Mouse (Mus musculus): Measurements from ENCODE around the gene Gucy1b2. TPM values are rescaled to one million over a fixed set of nuclear protein-coding genes. Genes with fewer than 3 reads are reported as not detected.
A peak's percentile ranks its signal among the peaks of the same experiment; 100 is the strongest.

The Gucy1b2 gene
- polyA plus RNA-seq (2015; fragmentation: Nextera tagmentation; extraction: Ambion mirVana): not detected in 2 replicates

- H3K4me2 ChIP-seq: peak within 1 kb of the TSS; percentile 46
- no peak within 1 kb of the TSS for H3K4me3 ChIP-seq (replicated peaks)
- no peak within 1 kb of the TSS for H3K27ac ChIP-seq
- no peak for ATAC-seq (replicated peaks; ENCODE audit: low FRiP score)
- no peaks in the 10 kb centered on the region for H3K27me3 ChIP-seq
- WGBS: 76% methylated on average over 9 of the region's 9 CpGs
- no peaks in the 10 kb centered on the region for H3K36me3 ChIP-seq
- no peaks in the 10 kb centered on the region for H3K4me1 ChIP-seq
- no peak within 1 kb of the TSS for H3K9ac ChIP-seq
- no peaks in the 10 kb centered on the region for H3K9me3 ChIP-seq (replicated peaks)
Measured at GRCm38 (mm10) chr14:62456239-62456747, at the start of gene Gucy1b2. Gene Gucy1b2, minus strand, starts transcription at chr14:62456289.

DNA sequence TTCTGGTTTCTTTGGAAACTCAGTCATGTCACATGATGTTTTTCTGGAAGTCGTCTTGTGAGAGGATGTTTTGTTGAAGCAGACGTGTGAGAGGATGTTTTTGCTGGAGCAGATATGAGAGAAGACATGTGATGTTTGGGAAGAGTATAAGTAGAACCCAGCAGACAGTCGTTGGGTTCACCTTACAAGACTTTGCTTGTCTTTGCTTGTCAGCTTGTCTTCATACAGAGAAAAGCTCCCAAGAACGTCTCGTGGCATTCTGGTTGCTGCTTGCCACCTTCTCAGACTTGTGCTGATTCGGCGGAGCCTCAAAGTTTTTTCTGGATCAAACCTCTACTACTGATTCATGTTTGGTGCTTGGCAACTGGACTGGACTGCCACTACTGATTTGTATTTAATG lies 41.3 kb upstream of the Gucy1b2 start:
- no peak overlapping the region for H3K27ac ChIP-seq
- no peaks in the 10 kb centered on the region for H3K36me3 ChIP-seq
- H3K4me1 ChIP-seq: 0 out of 2 replicates have a peak, but pooled peaks cover under 1% of the 10 kb centered on the region
- 74% methylated on average over 7 of the region's 7 CpGs for WGBS
- no peak overlapping the region for H3K9ac ChIP-seq
- H3K4me2 ChIP-seq: no peak overlapping the region
- no peaks in the 10 kb centered on the region for H3K9me3 ChIP-seq (replicated peaks)
- H3K4me3 ChIP-seq (replicated peaks): no peak overlapping the region
- no peaks in the 10 kb centered on the region for H3K27me3 ChIP-seq
- no peak for ATAC-seq (replicated peaks; ENCODE audit: low FRiP score)

- H3K9ac ChIP-seq: no peak overlapping the region
- no peaks in the 10 kb centered on the region for H3K9me3 ChIP-seq (replicated peaks)
- H3K36me3 ChIP-seq: no peaks in the 10 kb centered on the region
- no peak for ATAC-seq (replicated peaks; ENCODE audit: low FRiP score)
- 0 out of 2 replicates have a peak, but pooled peaks cover 5% of the 10 kb centered on the region for H3K4me1 ChIP-seq
- 48% methylated on average over 1 of the region's 1 CpGs for WGBS
- H3K27ac ChIP-seq: no peak overlapping the region
- no peak overlapping the region for H3K4me2 ChIP-seq
- H3K4me3 ChIP-seq (replicated peaks): no peak overlapping the region
- H3K27me3 ChIP-seq: no peaks in the 10 kb centered on the region
Measured at GRCm38 (mm10) chr14:62496501-62496900, 40.4 kb upstream of the Gucy1b2 start.

DNA sequence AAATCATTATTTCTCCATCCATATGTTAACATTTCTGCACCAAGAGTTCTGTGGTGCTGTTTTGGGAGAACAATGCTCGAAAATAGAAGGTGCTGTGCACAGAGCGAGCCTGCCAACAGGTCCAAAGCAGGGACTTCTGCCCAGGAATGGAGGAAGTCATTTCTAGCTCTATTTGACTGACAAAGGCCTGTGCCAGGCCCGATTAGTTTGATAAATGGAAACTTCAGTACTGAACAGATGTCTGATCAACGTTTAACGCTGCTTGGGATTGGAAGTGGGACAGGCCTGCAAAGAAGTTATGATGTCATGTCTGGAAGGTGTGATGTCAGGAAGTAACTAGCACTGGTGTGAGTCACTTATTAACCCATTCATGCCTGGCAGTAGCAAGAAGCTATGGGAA lies 37.4 kb upstream of the Gucy1b2 start:
- no peak overlapping the region for H3K4me2 ChIP-seq
- WGBS: 80% methylated on average over 5 of the region's 5 CpGs
- no peak overlapping the region for H3K4me3 ChIP-seq (replicated peaks)
- H3K27me3 ChIP-seq: no peaks in the 10 kb centered on the region
- H3K27ac ChIP-seq: no peak overlapping the region
- H3K9me3 ChIP-seq (replicated peaks): no peaks in the 10 kb centered on the region
- H3K4me1 ChIP-seq: 0 out of 2 replicates have a peak, but pooled peaks cover 5% of the 10 kb centered on the region
- ATAC-seq (replicated peaks; ENCODE audit: low FRiP score): no peak
- H3K9ac ChIP-seq: no peak overlapping the region
- no peaks in the 10 kb centered on the region for H3K36me3 ChIP-seq

DNA sequence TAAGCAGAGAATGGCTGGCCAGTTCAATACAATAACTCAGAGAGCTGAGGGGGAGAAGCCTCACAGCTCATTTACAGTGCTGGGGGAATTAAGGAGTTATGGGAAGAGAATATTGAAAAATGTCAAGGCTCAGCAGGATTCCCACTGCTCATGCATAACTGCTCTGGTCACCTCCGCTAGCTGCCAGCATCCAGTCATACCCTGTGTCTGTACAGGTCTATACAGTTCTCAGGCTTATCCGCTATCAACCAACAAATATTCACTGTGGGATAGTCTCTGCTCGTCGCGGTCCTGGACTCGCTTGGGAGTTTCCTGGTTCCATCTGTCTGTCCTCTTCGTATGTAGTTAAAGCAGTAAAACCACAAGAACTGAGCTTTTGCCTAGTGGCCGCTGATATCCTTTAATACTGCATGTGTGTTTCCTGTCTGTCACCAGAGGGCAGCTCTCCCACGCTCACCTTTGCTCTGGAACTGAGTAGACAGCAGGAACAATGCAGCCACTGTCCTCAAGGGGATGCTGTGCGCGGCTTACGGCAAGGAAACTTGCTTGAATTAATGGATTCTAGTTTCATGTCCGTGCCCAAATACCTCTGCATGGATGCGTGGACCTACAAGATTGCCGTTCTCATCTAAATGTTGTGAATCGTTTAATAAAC lies 36.2 kb upstream of the Gucy1b2 start:
- no peak for ATAC-seq (replicated peaks; ENCODE audit: low FRiP score)
- 32% methylated on average over 16 of the region's 16 CpGs for WGBS
- H3K4me2 ChIP-seq: no peak overlapping the region

DNA sequence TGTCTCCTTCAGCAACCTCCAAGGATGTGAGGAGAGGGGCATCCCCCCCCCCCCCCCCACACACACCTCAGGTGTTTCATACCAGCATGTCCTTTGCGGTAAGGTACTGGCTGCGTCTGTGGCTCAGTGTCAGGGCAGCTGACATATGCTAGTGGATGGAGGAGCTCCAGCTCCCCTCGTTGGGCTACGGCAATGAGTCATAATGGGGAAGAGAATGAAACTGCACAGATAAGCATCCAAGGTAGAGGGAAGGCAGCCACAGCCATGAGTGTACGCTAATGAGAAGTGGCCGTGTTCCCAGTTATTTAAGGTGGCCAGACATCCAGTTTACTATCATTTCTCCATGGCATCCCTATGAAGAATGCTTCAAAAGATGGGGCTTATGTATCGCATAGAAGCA lies 32.2 kb upstream of the Gucy1b2 start:
- no peak for ATAC-seq (replicated peaks; ENCODE audit: low FRiP score)
- WGBS: 95% methylated on average over 7 of the region's 7 CpGs
- H3K27me3 ChIP-seq: no peaks in the 10 kb centered on the region
- no peak overlapping the region for H3K9ac ChIP-seq
- H3K9me3 ChIP-seq (replicated peaks): no peaks in the 10 kb centered on the region
- no peak overlapping the region for H3K4me3 ChIP-seq (replicated peaks)
- 0 out of 2 replicates have a peak, but pooled peaks cover 5% of the 10 kb centered on the region for H3K4me1 ChIP-seq
- no peak overlapping the region for H3K4me2 ChIP-seq
- no peak overlapping the region for H3K27ac ChIP-seq
- no peaks in the 10 kb centered on the region for H3K36me3 ChIP-seq

More for the DNA sequence above, 36.2 kb upstream of the Gucy1b2 start:
- no peak overlapping the region for H3K27ac ChIP-seq
- H3K4me3 ChIP-seq (replicated peaks): no peak overlapping the region
- no peaks in the 10 kb centered on the region for H3K27me3 ChIP-seq
- 0 out of 2 replicates have a peak, but pooled peaks cover 5% of the 10 kb centered on the region for H3K4me1 ChIP-seq
- H3K9ac ChIP-seq: no peak overlapping the region
- no peaks in the 10 kb centered on the region for H3K9me3 ChIP-seq (replicated peaks)
- H3K36me3 ChIP-seq: no peaks in the 10 kb centered on the region

GRCm38 (mm10) chr14:62481381-62481780 lies 25.3 kb upstream of the Gucy1b2 start:
- H3K27me3 ChIP-seq: no peaks in the 10 kb centered on the region
- no peaks in the 10 kb centered on the region for H3K9me3 ChIP-seq (replicated peaks)
- H3K36me3 ChIP-seq: no peaks in the 10 kb centered on the region
- no peak overlapping the region for H3K4me2 ChIP-seq
- WGBS: 41% methylated on average over 8 of the region's 8 CpGs
- H3K27ac ChIP-seq: no peak overlapping the region
- H3K9ac ChIP-seq: no peak overlapping the region
- no peaks in the 10 kb centered on the region for H3K4me1 ChIP-seq
- no peak overlapping the region for H3K4me3 ChIP-seq (replicated peaks)
- ATAC-seq (replicated peaks; ENCODE audit: low FRiP score): no peak

GRCm38 (mm10) chr14:62479395-62479794 lies 23.3 kb upstream of the Gucy1b2 start:
- Histone ChIP-seq H3K9ac (no peak overlapping the region), H3K4me2 (no peak overlapping the region), H3K4me3 (replicated peaks) (no peak overlapping the region), H3K27ac (no peak overlapping the region), H3K4me1 (no peaks in the 10 kb centered on the region), H3K9me3 (replicated peaks) (no peaks in the 10 kb centered on the region), H3K36me3 (no peaks in the 10 kb centered on the region), H3K27me3 (no peaks in the 10 kb centered on the region)
- 48% methylated on average over 6 of the region's 6 CpGs for WGBS
- ATAC-seq (replicated peaks; ENCODE audit: low FRiP score): no peak

GRCm38 (mm10) chr14:62474481-62474880 lies 18.4 kb upstream of the Gucy1b2 start:
- H3K9ac ChIP-seq: no peak overlapping the region
- H3K4me2 ChIP-seq: no peak overlapping the region
- H3K4me3 ChIP-seq (replicated peaks): no peak overlapping the region
- ATAC-seq (replicated peaks; ENCODE audit: low FRiP score): no peak
- H3K27ac ChIP-seq: no peak overlapping the region
- no peaks in the 10 kb centered on the region for H3K27me3 ChIP-seq
- 62% methylated on average over 1 of the region's 1 CpGs for whole genome bisulfite sequencing
- H3K9me3 ChIP-seq (replicated peaks): no peaks in the 10 kb centered on the region
- H3K36me3 ChIP-seq: no peaks in the 10 kb centered on the region
- H3K4me1 ChIP-seq: no peaks in the 10 kb centered on the region

DNA sequence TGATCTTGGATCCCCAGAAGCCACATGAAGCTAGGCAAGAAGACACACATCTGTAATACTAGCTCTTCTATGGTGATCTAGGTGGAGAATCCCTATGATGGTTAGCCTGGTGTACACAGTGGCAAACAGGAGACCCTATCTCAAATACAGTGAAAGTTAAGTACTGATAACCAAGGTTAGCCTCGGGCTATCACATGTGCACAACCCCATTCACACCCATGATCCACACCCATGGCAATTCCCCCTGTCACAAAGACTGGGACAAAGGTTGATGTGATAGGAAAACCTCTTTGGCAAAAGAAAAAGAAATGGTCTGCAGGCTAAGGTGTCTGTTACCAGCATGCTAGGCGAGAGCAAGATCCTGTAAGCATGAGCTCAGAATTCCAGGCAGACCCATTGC lies 16.0 kb upstream of the Gucy1b2 start:
- Histone ChIP-seq H3K27ac (no peak overlapping the region), H3K9me3 (replicated peaks) (no peaks in the 10 kb centered on the region), H3K36me3 (no peaks in the 10 kb centered on the region), H3K4me3 (replicated peaks) (no peak overlapping the region), H3K27me3 (no peaks in the 10 kb centered on the region), H3K4me1 (no peaks in the 10 kb centered on the region), H3K4me2 (no peak overlapping the region), H3K9ac (no peak overlapping the region)
- ATAC-seq (replicated peaks; ENCODE audit: low FRiP score): no peak
- WGBS: 84% methylated on average over 2 of the region's 2 CpGs

- 88% methylated on average over 5 of the region's 5 CpGs for WGBS
- no peak overlapping the region for H3K27ac ChIP-seq
- ATAC-seq (replicated peaks; ENCODE audit: low FRiP score): no peak
- H3K36me3 ChIP-seq: no peaks in the 10 kb centered on the region
- H3K9me3 ChIP-seq (replicated peaks): no peaks in the 10 kb centered on the region
- no peak overlapping the region for H3K4me2 ChIP-seq
- no peak overlapping the region for H3K9ac ChIP-seq
- no peaks in the 10 kb centered on the region for H3K27me3 ChIP-seq
- no peaks in the 10 kb centered on the region; the same call in 1 of the 2 replicates for H3K4me1 ChIP-seq
- H3K4me3 ChIP-seq (replicated peaks): no peak overlapping the region
Measured at GRCm38 (mm10) chr14:62468753-62469125, 12.7 kb upstream of the Gucy1b2 start.

- no peak for ATAC-seq (replicated peaks; ENCODE audit: low FRiP score)
- H3K36me3 ChIP-seq: no peaks in the 10 kb centered on the region
- H3K27me3 ChIP-seq: no peaks in the 10 kb centered on the region
- H3K9ac ChIP-seq: no peak overlapping the region
- H3K4me3 ChIP-seq (replicated peaks): no peak overlapping the region
- H3K4me1 ChIP-seq: no peaks in the 10 kb centered on the region; the same call in 1 of the 2 replicates
- H3K27ac ChIP-seq: no peak overlapping the region
- no peak overlapping the region for H3K4me2 ChIP-seq
- H3K9me3 ChIP-seq (replicated peaks): no peaks in the 10 kb centered on the region
- WGBS: 70% methylated on average over 6 of the region's 6 CpGs
Measured at GRCm38 (mm10) chr14:62468119-62468752, 12.1 kb upstream of the Gucy1b2 start.

Data from kidney, embryonic 15.5 days (tissue).